Mouse (Mus musculus) adrenal gland, postnatal 14 days (tissue): ENCODE measurements around the gene Serinc3. TPM values are rescaled to one million over a fixed set of nuclear protein-coding genes. Genes with fewer than 3 reads are reported as not detected.

ENCODE experiments used
- DNase-seq: peaks from one replicate; pipeline ENCODE4 v3.0.0; 2021; ENCODE audit warnings: mixed read lengths
- total RNA-seq: library from RNA; stranded (reverse); gene quantifications from 2 replicates; pipeline ENCODE4 v1.2.3, GENCODE M21; 2021

The Serinc3 gene
- total RNA-seq, 1 experiment from 2014 or later, result 390 TPM

GRCm38 (mm10) chr2:163593636-163594282, 51.2 kb downstream of the Serinc3 start:
- DNase-seq, result no peak

GRCm38 (mm10) chr2:163592084-163592483, 52.8 kb downstream of the Serinc3 start:
- DNase-seq, result peak; percentile 56

GRCm38 (mm10) chr2:163590996-163591395, 53.9 kb downstream of the Serinc3 start:
- no peak for DNase-seq

- no peak for DNase-seq
These were observed 54.7 kb downstream of the Serinc3 start for GRCm38 (mm10) chr2:163590211-163590610.

- no peak for DNase-seq
These were observed 57.4 kb downstream of the Serinc3 start for GRCm38 (mm10) chr2:163587506-163587905.

- DNase-seq, result peak; percentile 64
These were observed 58.3 kb downstream of the Serinc3 start for GRCm38 (mm10) chr2:163586384-163587261.

- no peak for DNase-seq
These were observed 60.9 kb downstream of the Serinc3 start for GRCm38 (mm10) chr2:163584088-163584426.

- no peak for DNase-seq
These were observed 61.5 kb downstream of the Serinc3 start for GRCm38 (mm10) chr2:163583226-163584087.

- DNase-seq, result no peak
These were observed 64.6 kb downstream of the Serinc3 start for GRCm38 (mm10) chr2:163580069-163580945.

GRCm38 (mm10) chr2:163577986-163578385, 66.9 kb downstream of the Serinc3 start:
- no peak for DNase-seq

GRCm38 (mm10) chr2:163575248-163575647, 69.7 kb downstream of the Serinc3 start:
- DNase-seq, result peak; percentile 32

GRCm38 (mm10) chr2:163574321-163574720, 70.6 kb downstream of the Serinc3 start:
- DNase-seq, result no peak

Other genes starting within 250 kb of the Serinc3 start
- gene Jph2, start 247.1 kb downstream of the Serinc3 start, total RNA-seq, result 4.3 and 4.5 TPM in 2 replicates
- 34.8 and 37.3 TPM in 2 replicates for gene Oser1, start 220.4 kb downstream of the Serinc3 start, total RNA-seq
- gene Gdap1l1, start 206.7 kb downstream of the Serinc3 start, total RNA-seq, result 5.4 TPM in 2 replicates
- gene Fitm2, start 172.5 kb downstream of the Serinc3 start, total RNA-seq, result 82.3 and 91.4 TPM in 2 replicates
- not detected in 2 replicates for gene R3hdml, start 152.8 kb downstream of the Serinc3 start, total RNA-seq
- gene Hnf4a, start 138.3 kb downstream of the Serinc3 start, total RNA-seq, result 2.0 and 28.1 TPM in 2 replicates
- 29.9 and 33.4 TPM in 2 replicates for gene Ttpal, start 42.8 kb downstream of the Serinc3 start, total RNA-seq
- 44.2 and 46.9 TPM in 2 replicates for gene Pkig, start 13.3 kb upstream of the Serinc3 start, total RNA-seq
- gene Ada, start 105.1 kb upstream of the Serinc3 start, total RNA-seq, result 3.1 and 3.9 TPM in 2 replicates
- 0.26 TPM in 1 of 2 replicates, not detected in the other for gene Ccn5, start 175.7 kb upstream of the Serinc3 start, total RNA-seq
- gene Kcnk15, start 208.5 kb upstream of the Serinc3 start, total RNA-seq, result not detected in 2 replicates